Mouse (Mus musculus) hindbrain, embryonic 11.5 days (tissue): ENCODE data around the gene Dbr1. TPM values are rescaled to one million over a fixed set of nuclear protein-coding genes. Genes with fewer than 3 reads are reported as not detected.
A peak's percentile ranks its signal among the peaks of the same experiment; 100 is the strongest.

Experiments used
- ATAC-seq: fragments of 200-750 bp; cut with Nextera tagmentation; 2 replicates; pipeline ENCODE4 v1.8.0; 2017; ENCODE audit warnings: mild to moderate bottlenecking, moderate TSS enrichment, moderate library complexity; ENCODE audit not compliant: low FRiP score
- DNase-seq: peaks from one replicate; pipeline ENCODE4 v3.0.0-alpha.2; 2015; ENCODE audit warnings: low spot score
- H3K27ac ChIP-seq: fragments of 300-500 bp; sonication (generic); 2 replicates; pipeline ENCODE4 v1.5.1; 2014; ENCODE audit warnings: mild to moderate bottlenecking, low read depth, low read length
- H3K27me3 ChIP-seq: fragments of 300-500 bp; sonication (generic); 2 replicates; pipeline ENCODE4 v1.6.1; 2014; ENCODE audit warnings: mild to moderate bottlenecking, low read length, moderate library complexity, mixed read lengths; ENCODE audit not compliant: control insufficient read depth, insufficient read depth
- H3K36me3 ChIP-seq: fragments of 300-500 bp; sonication (generic); 2 replicates; pipeline ENCODE4 v1.6.1; 2014; ENCODE audit warnings: mild to moderate bottlenecking, low read length, moderate library complexity, mixed read lengths; ENCODE audit not compliant: control insufficient read depth, insufficient read depth
- H3K4me1 ChIP-seq: fragments of 300-500 bp; sonication (generic); replicated peaks from 2 replicates; pipeline ENCODE4 v1.6.1; 2014; ENCODE audit warnings: low read length, mixed read lengths; ENCODE audit not compliant: control insufficient read depth, insufficient read depth
- H3K4me2 ChIP-seq: fragments of 300-500 bp; sonication (generic); replicated peaks from 2 replicates; pipeline ENCODE4 v1.6.1; 2014; ENCODE audit warnings: mild to moderate bottlenecking, low read depth, low read length
- H3K4me3 ChIP-seq: fragments of 300-500 bp; sonication (generic); 2 replicates; pipeline ENCODE4 v1.5.1; 2014; ENCODE audit warnings: low read depth, low read length
- H3K9ac ChIP-seq: fragments of 300-500 bp; sonication (generic); 2 replicates; pipeline ENCODE4 v1.6.1; 2014; ENCODE audit warnings: low read depth, low read length
- H3K9me3 ChIP-seq: fragments of 300-500 bp; sonication (generic); 2 replicates; pipeline ENCODE4 v1.6.1; 2016; ENCODE audit warnings: low read length; ENCODE audit not compliant: control insufficient read depth
- WGBS: fragments of 180-500 bp; shearing (Covaris S2); extraction: QIAGEN DNeasy Blood & Tissue Kit; methylation state at CpG from one replicate; pipeline ENCODE4 v1.1.7; 2014; 5-methylcytosine and 5-hydroxymethylcytosine counted together
- polyA plus RNA-seq: library from polyadenylated mRNA; unstranded; fragments of >200 nt; fragmentation: Nextera tagmentation; extraction: Ambion mirVana; gene quantifications from 2 replicates; pipeline ENCODE4 v1.2.1, GENCODE M21; 2014

The Dbr1 gene
- polyA plus RNA-seq, 1 experiment from 2014 or later = 27.2 TPM

DNA sequence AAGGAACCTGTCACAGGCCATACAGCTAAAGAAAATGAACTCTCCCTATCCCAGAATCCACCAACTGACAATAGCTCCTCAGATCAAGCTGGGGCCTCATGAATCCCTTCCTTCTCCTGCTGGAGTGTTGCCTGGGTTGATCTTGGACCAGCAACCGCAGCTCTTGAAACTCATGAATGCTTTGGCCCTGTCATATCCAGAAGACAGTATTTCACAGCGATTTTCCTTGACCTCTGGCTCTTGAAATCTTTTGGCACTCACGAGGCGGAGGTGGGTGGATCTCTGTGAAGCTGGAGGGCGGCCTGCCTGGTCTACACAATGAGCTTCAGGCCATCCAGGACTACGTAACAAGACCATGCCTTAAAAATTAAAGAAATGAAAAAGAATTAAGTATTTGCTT is 48.5 kb downstream of the Dbr1 start:
- no peak overlapping the region for H3K27ac ChIP-seq
- H3K4me2 ChIP-seq = no peak overlapping the region
- 80% methylated on average over 6 of the region's 6 CpGs for WGBS
- DNase-seq = no peak
- H3K36me3 ChIP-seq = no peaks in the 10 kb centered on the region
- no peaks in the 10 kb centered on the region for H3K4me1 ChIP-seq
- H3K4me3 ChIP-seq = no peak overlapping the region
- H3K27me3 ChIP-seq = no peaks in the 10 kb centered on the region
- H3K9ac ChIP-seq = no peak overlapping the region
- ATAC-seq = no peak
- H3K9me3 ChIP-seq = no peaks in the 10 kb centered on the region

GRCm38 (mm10) chr9:99628581-99628980 is 53.0 kb downstream of the Dbr1 start:
- Histone ChIP-seq H3K4me3 (peak overlapping the region; percentile 61; the same call in 1 of the 2 replicates), H3K27me3 (no peaks in the 10 kb centered on the region), H3K4me1 (peaks cover 7% of the 10 kb centered on the region; the same call in 1 of the 2 replicates), H3K36me3 (no peaks in the 10 kb centered on the region), H3K4me2 (peak overlapping the region; percentile 77; the same call in 1 of the 2 replicates), H3K9ac (no peak overlapping the region), H3K9me3 (no peaks in the 10 kb centered on the region), H3K27ac (no peak overlapping the region)
- DNase-seq = no peak
- no peak for ATAC-seq
- 59% methylated on average over 4 of the region's 4 CpGs for WGBS

DNA sequence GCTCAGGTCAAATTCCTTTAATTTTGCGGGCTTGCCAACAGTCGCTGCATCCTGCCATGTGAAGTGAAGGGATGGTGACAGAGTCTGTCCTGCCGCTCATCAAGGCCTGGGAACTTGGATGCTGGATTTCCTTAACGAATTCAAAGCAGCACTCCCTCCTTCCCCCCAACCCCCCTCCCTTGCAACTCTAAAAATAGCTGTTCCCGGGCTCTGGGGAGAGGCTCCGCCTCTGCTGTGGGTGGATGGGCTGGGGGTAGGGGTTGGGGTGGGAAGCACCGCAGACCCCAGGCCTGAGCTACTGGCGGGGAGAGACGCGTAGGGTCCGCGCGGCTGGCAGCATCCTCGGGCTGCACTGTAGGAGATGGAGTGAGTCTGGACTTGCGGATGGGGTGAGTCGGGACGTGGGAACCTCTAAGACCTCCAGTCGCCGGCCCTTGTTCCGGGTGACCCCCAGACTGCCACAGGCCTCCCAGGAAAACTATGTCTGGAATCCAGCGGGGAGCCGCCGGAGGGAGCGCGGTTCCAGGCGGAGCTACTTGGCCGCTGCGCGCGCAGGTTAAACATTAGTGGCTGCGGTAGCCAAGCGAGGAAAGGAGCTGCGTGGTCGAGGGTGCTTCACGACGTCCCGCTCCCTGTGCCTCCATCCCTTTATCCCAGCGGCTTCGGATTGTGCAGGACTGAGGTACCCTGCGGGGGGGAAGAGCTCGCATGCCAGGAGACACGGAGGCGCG is 53.8 kb downstream of the Dbr1 start, which contains the start of gene Dzip1l:
Gene Dzip1l (plus strand): TSS at position 216 of the 731 bp plus-strand sequence.
- H3K9me3 ChIP-seq = no peaks in the 10 kb centered on the region
- H3K36me3 ChIP-seq = no peaks in the 10 kb centered on the region
- ATAC-seq (peak; percentile 91), DNase-seq (peak; percentile 88)
- peak within 1 kb of the TSS; percentile 61 for H3K4me3 ChIP-seq
- peak within 1 kb of the TSS; percentile 72 for H3K9ac ChIP-seq
- H3K27ac ChIP-seq = peak within 1 kb of the TSS; percentile 68
- H3K27me3 ChIP-seq = no peaks in the 10 kb centered on the region
- H3K4me2 ChIP-seq = peak within 1 kb of the TSS; percentile 77
- 0% methylated on average over 44 of the region's 44 CpGs for WGBS
- peaks cover 7% of the 10 kb centered on the region; the same call in 1 of the 2 replicates for H3K4me1 ChIP-seq

DNA sequence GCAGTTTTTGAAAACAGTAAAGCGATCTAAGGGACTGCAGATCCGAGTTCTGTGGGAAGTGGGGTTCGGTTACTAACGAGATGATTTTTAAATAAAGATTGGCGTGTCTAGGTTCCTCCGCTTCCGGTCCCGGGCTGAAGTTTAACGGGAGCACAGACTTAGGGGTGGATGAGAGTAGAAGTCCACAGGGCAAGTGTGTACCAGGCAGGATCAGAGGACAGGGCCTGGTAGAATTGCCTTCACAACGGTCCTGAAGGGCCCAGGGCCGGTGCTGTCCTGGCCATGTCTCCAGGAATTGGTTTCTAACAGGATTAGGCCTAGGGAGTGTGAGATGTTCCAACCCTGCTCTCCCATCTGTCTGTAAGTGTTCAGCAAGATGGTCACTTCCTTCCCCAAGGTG is 54.5 kb downstream of the Dbr1 start:
- Histone ChIP-seq H3K9me3 (no peaks in the 10 kb centered on the region), H3K27ac (peak overlapping the region; percentile 68), H3K4me2 (peak overlapping the region; percentile 77), H3K36me3 (no peaks in the 10 kb centered on the region; the same call in 1 of the 2 replicates), H3K9ac (peak overlapping the region; percentile 72), H3K4me1 (peaks cover 7% of the 10 kb centered on the region; the same call in 1 of the 2 replicates), H3K27me3 (no peaks in the 10 kb centered on the region), H3K4me3 (peak overlapping the region; percentile 61)
- WGBS = 1% methylated on average over 11 of the region's 11 CpGs
- no peak for DNase-seq
- ATAC-seq = peak; percentile 12; the same call in 1 of the 2 replicates

DNA sequence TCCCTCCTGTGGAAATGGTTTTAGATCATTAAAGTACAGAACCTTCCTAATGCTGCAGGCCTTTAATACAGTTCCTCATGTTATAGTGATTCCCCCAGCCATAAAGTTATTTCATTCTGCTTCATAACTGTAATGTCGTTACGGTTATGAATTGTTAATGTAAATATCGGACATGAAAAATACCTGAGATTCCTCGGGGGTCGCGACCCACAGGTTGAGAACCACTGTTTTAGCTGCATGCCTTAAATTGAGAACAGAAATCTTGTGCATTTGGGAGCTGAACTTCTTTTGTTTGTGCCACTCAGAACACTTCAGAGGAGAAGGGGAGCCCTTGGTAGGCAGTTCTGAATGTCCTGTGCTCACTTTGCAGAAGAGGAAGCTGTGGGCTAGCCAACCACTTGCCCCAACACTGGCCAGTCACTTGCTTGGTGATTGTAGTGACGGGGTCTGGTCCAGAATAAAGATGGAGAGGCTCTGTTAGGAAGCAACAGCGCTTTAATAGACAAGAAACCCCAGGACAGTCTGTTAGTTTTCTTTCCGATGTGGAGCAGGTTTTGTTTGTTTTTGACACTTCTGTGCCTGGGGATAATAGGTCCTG is 55.0 kb downstream of the Dbr1 start:
- Histone ChIP-seq H3K36me3 (no peaks in the 10 kb centered on the region; the same call in 1 of the 2 replicates), H3K4me2 (peak overlapping the region; percentile 77), H3K27me3 (no peaks in the 10 kb centered on the region), H3K4me1 (peaks cover 7% of the 10 kb centered on the region; the same call in 1 of the 2 replicates), H3K9me3 (no peaks in the 10 kb centered on the region), H3K27ac (no peak overlapping the region), H3K9ac (peak overlapping the region; percentile 72), H3K4me3 (peak overlapping the region; percentile 61)
- ATAC-seq = no peak
- WGBS = 46% methylated on average over 9 of the region's 9 CpGs
- peak; percentile 24 for DNase-seq

GRCm38 (mm10) chr9:99631781-99632180 is 56.2 kb downstream of the Dbr1 start:
- Histone ChIP-seq H3K27me3 (no peaks in the 10 kb centered on the region), H3K36me3 (no peaks in the 10 kb centered on the region; the same call in 1 of the 2 replicates), H3K9me3 (no peaks in the 10 kb centered on the region), H3K27ac (peak overlapping the region; percentile 62; the same call in 1 of the 2 replicates), H3K4me2 (peak overlapping the region; percentile 21; the same call in 1 of the 2 replicates), H3K4me3 (no peak overlapping the region), H3K4me1 (peaks cover 7% of the 10 kb centered on the region; the same call in 1 of the 2 replicates), H3K9ac (no peak overlapping the region)
- 28% methylated on average over 2 of the region's 2 CpGs for WGBS
- ATAC-seq (no peak), DNase-seq (peak; percentile 41)

DNA sequence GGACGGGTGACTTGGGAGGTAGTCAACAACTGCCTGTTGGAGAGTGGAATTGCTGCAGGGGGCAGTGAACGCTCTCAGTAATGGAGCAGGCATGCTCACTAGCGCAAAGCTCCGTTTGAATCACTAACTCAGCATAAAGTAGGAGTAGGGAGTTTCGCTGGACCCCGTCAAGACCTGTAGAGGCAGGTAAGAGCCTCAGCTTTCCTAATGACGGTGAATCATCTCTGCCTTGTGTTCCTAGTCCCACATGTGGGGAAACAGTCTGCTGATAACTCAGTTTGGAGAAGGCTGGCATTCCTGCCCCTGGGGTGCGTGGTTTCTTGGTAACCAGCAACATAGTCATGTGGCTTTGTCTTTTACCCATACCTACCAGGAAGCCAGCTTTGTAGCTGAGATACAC is 56.7 kb downstream of the Dbr1 start:
- H3K4me2 ChIP-seq = peak overlapping the region; percentile 21
- H3K9ac ChIP-seq = no peak overlapping the region
- WGBS = 41% methylated on average over 8 of the region's 8 CpGs
- H3K27me3 ChIP-seq = no peaks in the 10 kb centered on the region
- H3K4me1 ChIP-seq = peaks cover 7% of the 10 kb centered on the region; the same call in 1 of the 2 replicates
- H3K27ac ChIP-seq = peak overlapping the region; percentile 62
- H3K36me3 ChIP-seq = no peaks in the 10 kb centered on the region; the same call in 1 of the 2 replicates
- DNase-seq (peak; percentile 50), ATAC-seq (no peak)
- H3K9me3 ChIP-seq = no peaks in the 10 kb centered on the region
- H3K4me3 ChIP-seq = 0 out of 2 replicates have a peak overlapping the region, but pooled peaks have one; percentile 6
